Mouse (Mus musculus): ENCODE measurements at regions not wholly inside any gene's neighbourhood (a gene's known extent, or its start where the extent isn't known, plus 50 kb on each side); places are given as distances from the start of the nearest gene placed in this dataset.

DNA sequence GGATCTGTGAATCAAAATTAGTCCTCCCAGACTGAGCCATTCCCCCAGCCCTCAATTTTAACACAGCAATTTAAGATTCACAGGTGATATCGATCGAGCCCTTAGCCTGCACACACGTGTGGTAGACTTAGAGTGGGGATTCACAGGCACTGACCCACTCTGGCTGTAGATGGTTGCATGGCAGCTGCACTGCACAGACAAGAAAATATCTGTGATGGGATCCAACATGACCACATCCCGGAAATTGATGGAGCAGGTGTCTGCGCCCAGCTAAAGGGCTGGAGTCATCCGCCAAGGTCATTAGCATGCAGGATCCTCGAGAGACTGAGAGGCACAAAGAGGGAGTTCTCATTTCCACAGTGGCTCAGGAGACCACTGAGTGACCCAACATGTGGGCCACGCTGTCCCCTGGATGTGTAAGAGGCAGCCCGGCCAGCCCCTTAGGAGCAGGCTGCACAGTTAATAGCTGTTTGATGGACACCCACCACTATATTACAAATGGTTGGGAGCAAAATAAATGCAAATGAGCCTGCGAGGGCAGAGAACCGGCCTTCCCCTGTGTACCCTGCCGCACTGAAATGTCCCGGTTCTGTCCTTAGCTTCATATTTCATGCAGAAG lies 221.4 kb upstream of the Kazn start:
- DNase-seq: no peak

GRCm38 (mm10) chr4:142452614-142453013 lies 213.4 kb upstream of the Kazn start:
- DNase-seq: no peak

DNA sequence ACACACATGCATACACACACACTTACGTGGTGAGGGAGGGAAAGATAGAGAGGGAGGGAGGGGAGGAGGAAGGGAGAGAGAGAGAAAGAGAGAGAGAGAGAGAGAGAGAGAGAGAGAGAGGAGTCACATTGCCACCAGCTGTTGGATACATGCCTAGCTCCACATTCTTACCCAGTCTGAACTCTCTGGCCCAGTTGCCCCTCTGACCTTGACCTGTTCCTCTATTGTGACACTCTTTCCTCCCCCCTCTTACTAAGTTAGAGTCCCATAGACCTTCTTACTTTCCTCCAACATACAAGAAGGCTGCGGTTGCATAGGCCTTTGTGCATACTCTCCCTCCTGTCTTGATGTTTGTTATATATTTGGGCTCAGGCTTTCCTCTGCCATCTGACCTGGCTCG lies 211.7 kb upstream of the Kazn start:
- DNase-seq: no peak

GRCm38 (mm10) chr4:142449713-142450112 lies 210.5 kb upstream of the Kazn start:
- DNase-seq: no peak

DNA sequence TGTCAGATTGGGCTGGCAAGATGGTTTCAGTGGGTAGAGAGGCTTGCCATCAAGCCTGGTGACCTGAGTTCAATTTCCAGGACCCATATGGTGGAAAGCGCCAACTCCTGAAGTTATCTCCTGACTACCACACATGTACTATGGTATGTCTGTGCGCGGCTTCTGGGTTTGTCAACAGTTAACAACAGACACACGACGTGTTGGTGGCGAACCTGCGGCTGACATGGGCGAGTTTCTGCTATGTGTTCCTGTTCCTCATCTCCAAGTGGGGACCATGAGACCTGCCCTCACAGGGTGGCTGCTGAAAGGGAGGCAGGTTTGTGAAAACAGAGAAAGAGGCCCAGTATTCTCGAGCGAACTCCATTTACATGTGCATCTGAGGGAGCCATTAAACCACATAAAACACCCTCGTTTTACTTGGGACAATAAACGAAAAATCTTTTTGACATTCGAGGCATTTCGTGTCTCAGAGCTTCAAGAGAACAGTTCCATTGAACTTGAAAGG lies 210.0 kb upstream of the Kazn start:
- no peak for DNase-seq

- peak; percentile 42 for DNase-seq
Observed at GRCm38 (mm10) chr4:142447529-142447928, 208.3 kb upstream of the Kazn start.

DNA sequence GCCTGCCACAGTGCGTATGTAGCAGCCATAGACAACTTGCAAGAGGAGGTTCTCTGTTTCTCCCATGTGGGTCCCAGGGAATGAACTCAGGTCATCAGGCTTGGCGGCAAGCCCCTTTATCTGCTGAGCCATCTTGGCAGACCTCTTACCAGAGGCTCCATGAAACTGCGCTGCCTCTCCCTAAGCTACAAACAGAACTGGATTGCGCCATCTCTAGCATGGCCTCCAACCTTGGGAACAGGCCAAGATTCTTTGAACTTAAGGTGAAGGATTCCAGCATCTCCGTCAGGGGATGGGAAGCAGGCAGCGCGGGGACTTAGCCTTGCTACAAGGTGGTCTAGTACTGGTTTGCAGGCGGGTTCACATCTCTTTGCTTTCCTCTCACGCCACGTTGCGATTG lies 201.8 kb upstream of the Kazn start:
- DNase-seq: no peak

DNA sequence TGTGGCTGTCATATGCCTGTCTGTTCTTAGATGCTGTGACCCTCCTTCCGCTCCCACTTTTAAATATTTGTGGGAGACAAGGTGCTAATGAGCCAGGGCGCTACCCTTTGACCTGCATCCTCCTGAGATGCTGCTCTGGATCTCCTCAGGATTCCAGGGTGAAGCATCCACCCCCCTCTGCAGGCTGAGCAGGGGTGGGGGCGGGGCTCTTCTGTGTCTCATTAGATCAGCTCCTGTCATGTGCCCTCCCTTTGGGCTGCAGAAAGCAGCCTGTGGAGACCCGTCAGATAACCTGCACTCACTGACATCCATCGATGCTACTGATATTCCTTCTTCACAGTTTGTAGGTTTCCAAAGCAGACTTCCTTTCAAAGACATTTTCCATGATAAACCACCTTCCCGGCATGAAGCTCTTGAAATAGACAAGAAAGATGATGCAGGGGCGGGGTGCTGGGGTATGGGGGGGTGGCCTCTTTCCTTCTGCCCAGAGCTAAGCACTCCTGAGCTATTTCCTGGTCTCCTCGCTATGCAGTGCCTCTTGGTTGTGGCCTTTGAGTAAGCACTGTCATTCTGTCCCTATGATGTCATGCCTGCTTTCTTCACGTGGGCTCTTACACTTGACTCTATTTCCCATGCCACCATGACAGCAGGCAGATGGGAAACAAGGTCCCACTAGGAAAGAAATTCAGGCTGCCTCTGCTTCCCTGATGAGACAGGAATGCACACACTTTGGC lies 200.4 kb upstream of the Kazn start:
- no peak for DNase-seq

DNA sequence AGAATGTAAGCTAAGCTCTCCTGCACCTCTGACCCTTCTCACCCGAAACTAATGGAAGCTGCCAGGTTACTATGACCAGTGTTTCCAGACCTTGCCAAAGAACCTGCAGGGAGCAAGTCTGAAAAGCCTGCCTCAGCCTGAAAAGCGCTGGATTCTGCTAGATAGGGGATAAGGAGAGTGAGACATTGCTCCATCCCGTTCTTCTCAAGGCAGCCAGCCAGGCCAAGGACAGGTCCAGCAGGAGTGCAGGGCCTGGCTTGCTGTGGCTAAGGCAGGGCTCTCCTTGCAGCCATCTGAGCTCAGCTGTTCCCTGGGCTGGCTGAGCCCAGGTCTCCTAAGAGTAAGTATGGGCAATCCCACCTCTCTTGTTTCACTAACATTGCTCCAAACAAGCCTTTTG lies 185.4 kb upstream of the Kazn start:
- DNase-seq: no peak

DNA sequence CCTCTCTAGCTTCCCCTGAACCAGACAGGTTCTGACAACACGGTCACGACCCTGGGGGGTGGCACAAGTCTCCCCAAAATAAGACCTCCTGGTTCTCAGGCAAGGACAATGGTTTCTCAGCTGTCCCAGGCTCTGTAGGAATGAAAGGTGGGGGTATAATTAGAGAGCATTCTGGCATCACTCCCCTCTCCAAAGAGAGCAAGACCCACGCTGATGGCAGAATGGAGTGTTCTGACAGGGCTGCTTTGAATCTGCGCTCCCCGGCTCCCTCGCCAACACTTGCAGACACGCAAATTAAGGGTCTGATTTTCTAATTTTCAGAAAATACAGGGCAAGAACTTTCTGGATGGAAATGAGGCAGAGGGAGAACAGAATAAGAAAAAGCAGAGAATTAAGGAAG lies 181.2 kb upstream of the Kazn start:
- no peak for DNase-seq

- DNase-seq: no peak
Observed at GRCm38 (mm10) chr4:142414874-142415273, 175.7 kb upstream of the Kazn start.

DNA sequence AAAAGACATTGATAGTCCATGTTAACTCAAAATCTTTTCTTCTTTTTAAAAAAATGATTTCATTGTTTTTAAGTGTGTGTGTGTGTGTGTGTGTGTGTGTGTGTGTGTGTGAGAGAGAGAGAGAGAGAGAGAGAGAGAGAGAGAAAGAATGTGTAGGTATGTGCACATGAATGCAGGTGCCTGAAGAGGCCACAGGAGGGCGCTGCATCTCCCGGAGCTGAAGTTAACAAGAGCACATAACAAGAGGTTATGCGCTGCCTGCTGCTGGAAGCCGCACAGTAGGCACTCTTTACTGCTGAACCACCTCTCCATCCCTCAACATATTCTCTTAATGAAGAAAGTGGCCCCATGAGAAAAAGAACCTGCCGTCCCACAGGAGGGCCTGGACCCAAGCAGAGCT lies 172.6 kb upstream of the Kazn start:
- no peak for DNase-seq

DNA sequence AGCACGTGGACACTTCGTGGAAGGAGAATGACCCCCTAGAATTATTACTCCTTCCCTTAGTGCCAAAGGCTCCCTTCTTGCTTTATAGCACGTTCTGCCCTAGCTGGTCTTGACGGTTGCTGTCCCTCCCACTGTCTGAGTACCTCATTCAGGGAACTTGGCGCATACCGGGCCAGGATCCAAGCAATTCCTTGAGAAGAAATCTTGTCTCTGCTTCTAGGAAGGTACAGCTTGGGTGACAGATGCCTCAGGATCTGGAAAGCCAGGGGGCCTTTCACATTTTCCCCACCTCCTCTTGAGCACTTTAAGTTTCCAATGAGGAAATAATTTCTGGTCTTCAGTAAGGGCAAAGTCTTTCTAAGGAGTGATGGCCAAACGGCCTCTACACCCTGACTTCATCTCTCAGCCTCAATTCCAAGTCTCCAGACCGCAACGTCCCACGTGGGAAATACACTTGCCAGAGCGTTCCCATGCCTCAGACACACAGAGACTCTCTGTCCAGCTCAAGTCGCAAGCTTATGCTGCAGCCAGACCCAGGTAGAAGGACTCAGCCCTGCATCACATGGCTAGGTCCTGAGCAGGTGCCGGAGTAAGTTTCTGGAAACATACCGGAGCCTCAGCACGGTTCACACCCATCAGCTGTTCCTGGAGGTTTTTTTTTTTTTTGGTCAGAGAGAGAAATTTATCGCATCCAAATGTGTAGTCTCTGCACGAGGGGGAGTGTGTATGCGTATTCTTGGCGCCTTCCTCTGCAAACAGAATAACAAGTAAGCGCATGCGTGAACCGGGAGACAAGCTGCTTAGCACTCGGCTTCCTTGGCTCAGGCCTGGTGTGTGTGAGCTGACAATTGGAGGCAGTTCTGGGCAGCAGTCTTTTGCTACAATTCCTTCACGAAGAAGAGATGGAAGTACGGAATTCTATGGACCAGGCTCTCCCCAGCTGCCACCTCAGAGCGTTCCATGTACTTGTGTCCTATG lies 171.7 kb upstream of the Kazn start:
- peak; percentile 86 for DNase-seq

GRCm38 (mm10) chr4:142397858-142398257 lies 158.7 kb upstream of the Kazn start:
- no peak for DNase-seq

GRCm38 (mm10) chr4:142392924-142393323 lies 153.7 kb upstream of the Kazn start:
- peak; percentile 36 for DNase-seq

DNA sequence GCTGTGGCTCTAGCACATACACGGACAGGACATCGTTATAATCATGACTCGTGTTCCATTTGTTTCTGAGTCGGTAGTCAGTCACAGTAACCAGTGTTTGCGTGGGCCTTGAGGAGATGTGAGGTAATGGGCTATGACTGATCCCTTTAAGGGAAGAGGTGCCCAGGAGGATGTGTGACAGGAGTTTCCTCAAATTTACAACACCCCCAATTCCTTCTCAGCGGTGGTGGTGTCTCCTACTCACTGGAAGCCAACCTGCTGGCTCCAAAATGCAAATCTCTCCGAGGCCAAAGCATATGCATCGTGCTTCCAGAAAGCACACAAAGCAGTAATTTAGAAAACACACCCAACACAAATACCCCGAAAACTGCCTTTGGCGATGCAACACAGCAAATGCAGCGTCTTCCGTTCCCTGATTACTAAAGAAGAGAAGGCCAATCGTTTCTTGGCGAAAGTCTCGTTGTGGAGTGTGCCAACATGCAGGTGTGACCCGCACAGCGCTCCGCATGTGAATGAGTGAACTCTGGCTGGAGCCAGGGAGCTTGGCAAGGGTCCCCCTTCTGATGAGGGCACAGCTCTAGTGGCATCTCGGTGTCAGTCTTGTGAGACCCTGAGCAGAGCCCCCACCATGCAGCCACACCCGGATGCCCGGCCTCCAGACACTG lies 151.5 kb upstream of the Kazn start:
- no peak for DNase-seq

DNA sequence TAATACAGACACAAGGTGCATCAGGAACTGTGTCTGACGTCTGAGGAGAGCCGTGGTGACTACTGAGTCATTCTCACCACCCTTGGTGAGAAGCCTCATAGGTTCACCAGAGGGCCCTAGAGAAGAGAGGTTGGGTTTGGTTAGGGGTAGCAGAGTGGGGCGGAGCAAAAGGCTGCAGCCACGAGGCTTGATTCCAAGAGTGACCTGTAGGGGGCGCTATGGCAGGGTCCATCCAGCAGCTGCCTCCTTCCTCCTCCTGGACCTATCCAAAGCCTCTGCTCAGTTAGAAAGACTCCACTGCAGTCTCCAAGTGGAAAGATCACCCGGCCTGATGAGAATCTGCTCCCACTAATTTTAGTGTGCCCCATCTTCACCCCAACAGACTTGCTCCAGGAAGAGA lies 149.3 kb upstream of the Kazn start:
- no peak for DNase-seq

GRCm38 (mm10) chr4:142381168-142381567 lies 142.0 kb upstream of the Kazn start:
- DNase-seq: no peak

DNA sequence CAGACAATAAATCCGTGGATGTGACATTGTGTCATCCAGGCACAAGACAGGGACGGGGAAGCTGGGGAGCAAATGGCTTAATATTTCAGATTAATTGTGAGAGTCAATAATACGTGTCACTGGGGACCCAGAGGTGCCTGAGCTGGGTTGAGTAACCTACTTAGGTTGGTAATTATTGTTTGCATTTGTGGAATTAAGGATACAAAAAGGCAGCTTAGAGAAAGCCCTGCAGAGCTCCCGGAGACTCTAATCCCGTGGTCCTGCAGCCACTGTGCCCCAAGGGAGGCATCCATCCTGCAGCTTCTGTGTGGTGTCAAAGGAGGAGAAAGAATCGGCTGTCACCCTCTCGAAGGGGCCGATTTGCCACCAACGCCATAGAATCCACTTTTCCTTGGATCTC lies 139.3 kb upstream of the Kazn start:
- no peak for DNase-seq

GRCm38 (mm10) chr4:142367774-142368173 lies 128.6 kb upstream of the Kazn start:
- DNase-seq: no peak

DNA sequence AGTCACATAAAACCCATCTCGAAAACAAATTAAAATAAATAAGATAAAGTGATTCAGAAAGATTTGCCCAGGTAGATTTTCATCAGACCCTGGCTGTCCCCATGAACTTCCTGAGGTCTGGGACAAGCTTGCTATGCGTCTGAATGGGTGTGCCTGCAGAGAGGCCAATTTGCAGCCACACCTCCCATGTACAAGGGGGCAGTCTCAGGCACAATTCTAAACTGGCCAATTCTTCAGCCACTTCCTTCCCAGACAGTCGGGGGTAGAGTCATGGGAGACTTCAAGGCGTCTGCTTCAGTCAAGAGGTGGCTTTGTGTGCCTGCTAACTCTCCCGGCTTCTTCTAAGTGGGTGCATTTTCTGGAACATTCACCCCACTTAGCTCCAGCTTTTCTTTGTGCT lies 122.9 kb upstream of the Kazn start:
- no peak for DNase-seq

- DNase-seq: no peak
Observed at GRCm38 (mm10) chr4:142358866-142359265, 119.7 kb upstream of the Kazn start.

DNA sequence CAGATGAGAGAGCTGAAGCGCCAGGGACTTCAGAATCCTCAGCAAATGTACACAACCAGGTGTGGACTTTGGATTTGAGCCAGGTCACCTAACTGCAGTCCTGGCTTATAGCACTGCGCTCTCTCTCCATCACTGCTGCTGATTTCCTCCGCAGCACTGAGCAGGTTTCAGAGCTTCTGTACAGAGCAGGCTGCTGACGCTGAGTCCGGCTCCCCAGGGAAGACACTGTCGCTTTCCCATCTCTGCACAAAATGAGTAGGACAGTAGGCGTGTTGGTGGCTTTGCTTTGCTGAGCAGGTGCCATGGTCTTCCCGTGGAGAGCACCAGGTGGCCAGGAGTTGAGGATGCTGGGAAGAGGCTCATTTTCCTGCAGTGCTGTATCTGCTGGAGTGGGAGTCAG lies 116.2 kb upstream of the Kazn start:
- DNase-seq: peak; percentile 50
